Mouse (Mus musculus) brown adipose tissue, adult 24 weeks (tissue): ENCODE measurements around the gene Tmem169. TPM values are rescaled to one million over a fixed set of nuclear protein-coding genes. Genes with fewer than 3 reads are reported as not detected.

Experiments
- H3K27ac ChIP-seq: fragments of 200-500 bp; replicated peaks from 2 replicates; pipeline ENCODE4 v1.5.1; 2012; ENCODE audit warnings: low read depth, mild to moderate bottlenecking, low read length
- H3K4me1 ChIP-seq: fragments of 200-500 bp; 2 replicates; pipeline ENCODE4 v1.6.1; 2012; ENCODE audit warnings: low read length, mixed read lengths; ENCODE audit not compliant: control insufficient read depth, insufficient read depth, insufficient read length
- H3K4me3 ChIP-seq: fragments of 200-500 bp; 2 replicates; pipeline ENCODE4 v1.5.1; 2012; ENCODE audit warnings: low read depth, mild to moderate bottlenecking, low read length, moderate library complexity; ENCODE audit not compliant: insufficient read depth
- polyA plus RNA-seq: library from polyadenylated mRNA; stranded (reverse); fragments of >200 nt; gene quantifications from 2 replicates; pipeline ENCODE4 v1.2.4, GENCODE M21; 2012; ENCODE audit not compliant: missing spikeins, insufficient read depth, insufficient read length

Gene Tmem169
- polyA plus RNA-seq, 1 experiment, result not detected

DNA sequence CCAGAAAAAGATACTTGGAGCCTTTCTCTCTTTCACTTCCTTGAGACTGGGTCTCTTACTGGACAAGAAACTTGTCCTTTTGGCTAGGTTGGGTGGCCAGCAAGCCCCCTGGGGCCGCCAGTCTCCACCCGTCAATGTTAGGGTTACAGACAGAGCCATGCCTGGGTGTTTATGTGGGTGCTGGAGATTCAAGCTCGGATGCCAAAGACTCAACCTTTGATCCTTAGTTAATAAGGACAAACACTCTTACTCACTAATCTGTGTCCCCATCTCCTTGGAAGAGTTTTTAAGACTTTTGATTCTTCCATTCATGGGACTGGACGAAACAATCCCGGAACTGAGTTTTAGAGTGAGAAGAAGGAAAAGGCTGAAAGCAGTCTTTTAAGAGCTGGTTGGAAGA, 54.2 kb downstream of the Tmem169 start:
- Histone ChIP-seq H3K4me1 (no peaks in the 10 kb centered on the region), H3K27ac (no peak overlapping the region), H3K4me3 (no peak overlapping the region)

DNA sequence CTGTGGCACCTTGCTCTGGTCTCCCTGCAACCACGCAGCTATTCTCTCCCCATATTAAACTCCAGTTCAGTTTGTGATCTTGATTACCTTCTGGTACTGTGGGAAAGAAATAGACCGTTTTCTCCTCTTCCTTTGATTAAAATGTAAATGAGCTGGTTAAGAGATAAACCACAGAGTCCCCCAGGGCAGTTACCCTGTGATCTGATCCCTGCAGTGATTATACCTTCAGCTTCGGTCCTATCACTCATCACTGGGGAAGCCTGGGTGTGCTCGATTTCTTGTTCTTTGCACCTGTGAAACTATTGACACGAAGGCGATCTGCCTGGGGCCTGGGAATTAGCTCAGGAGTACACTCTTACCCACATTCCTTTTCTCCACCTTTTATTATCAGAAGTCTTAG, 63.7 kb downstream of the Tmem169 start:
- no peak overlapping the region for H3K27ac ChIP-seq
- H3K4me1 ChIP-seq, result no peaks in the 10 kb centered on the region

More for the DNA sequence above, 63.7 kb downstream of the Tmem169 start:
- no peak overlapping the region for H3K4me3 ChIP-seq

Other genes starting within 250 kb of the Tmem169 start
- gene Mreg, start 72.1 kb upstream of the Tmem169 start, polyA plus RNA-seq, result 3.6 and 6.4 TPM in 2 replicates
- gene Pecr, start 55 bp upstream of the Tmem169 start, polyA plus RNA-seq, result 37.3 and 39.8 TPM in 2 replicates
- 6.1 and 11.2 TPM in 2 replicates for gene Xrcc5, start 23.1 kb downstream of the Tmem169 start, polyA plus RNA-seq